Mouse (Mus musculus) mature B cell (primary cell): ENCODE results near the gene Atp6v1c2.

Experiments used
- in situ Hi-C: fragments of 300-500 bp; cut with MboI; formaldehyde crosslinking; loops from 2 replicates; pipeline ENCODE4 v1.14.3; 2019

The Atp6v1c2 gene

DNA sequence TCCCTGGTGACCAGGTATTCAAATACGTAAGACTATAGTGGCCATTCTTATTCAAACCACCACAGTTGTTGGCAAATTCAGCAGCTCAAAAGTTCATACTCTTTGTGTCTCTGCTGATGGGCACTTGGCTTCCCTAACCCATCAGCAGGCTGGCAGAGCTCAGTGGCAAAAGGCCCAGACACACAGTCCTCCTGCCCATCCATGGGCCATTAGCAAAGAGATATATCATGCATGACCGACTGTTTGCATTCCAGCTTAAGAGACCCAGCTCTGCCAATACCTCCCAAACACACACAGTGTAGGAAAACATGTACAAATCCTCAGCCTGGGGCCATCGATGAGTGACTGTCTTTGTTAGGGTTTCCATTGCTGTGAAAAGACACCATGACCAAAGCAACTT lies 68.2 kb downstream of the Atp6v1c2 start:
- in situ Hi-C loops = loop anchor here (25.0 kb wide), 1 partner anchor 249 kb away; the partner anchor contains the start of genes 2410004P03Rik and Pqlc3

DNA sequence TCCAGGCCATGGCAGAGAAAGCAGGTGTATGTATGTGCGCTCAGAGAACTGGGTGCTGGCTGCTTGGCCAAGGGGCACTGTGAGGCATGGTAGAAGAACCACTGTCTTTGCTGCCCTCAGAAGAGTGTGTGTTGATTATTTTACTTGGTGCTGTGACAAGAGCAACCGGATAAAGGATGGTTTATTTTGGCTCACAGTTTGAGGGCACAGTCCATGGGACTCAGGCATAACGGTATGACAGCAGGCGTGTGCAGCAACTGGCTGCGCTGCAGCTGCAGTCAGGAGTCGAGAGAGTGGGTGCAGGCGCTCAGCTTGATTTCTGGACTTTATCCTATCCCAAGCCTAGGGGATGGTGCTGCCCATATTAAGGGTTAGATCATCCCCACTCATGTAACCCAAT lies 70.7 kb downstream of the Atp6v1c2 start:
- in situ Hi-C loops = loop anchor here (25.0 kb wide), 1 partner anchor 246 kb away; the partner anchor contains the start of genes 2410004P03Rik and Pqlc3

DNA sequence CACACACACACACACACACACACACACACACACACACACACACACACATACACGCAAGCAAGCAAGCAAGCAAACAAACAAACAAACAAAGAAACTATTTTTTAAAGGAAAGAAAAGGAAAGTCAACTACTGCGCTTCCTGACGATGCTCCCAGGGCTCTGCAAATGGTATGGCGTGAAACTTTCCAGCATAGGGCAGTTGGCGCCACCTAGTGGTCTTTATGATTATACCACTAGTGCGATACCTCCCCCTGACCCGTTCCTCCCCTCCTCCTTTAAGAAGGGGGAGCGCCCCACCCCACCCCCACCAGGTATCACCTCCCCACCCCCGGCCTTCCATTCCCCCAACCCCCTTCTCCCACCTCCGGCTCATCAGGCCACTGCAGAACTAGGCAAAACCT lies 72.3 kb downstream of the Atp6v1c2 start:
- in situ Hi-C loops = loop anchor here (25.0 kb wide), 1 partner anchor 245 kb away; the partner anchor contains the start of genes 2410004P03Rik and Pqlc3

DNA sequence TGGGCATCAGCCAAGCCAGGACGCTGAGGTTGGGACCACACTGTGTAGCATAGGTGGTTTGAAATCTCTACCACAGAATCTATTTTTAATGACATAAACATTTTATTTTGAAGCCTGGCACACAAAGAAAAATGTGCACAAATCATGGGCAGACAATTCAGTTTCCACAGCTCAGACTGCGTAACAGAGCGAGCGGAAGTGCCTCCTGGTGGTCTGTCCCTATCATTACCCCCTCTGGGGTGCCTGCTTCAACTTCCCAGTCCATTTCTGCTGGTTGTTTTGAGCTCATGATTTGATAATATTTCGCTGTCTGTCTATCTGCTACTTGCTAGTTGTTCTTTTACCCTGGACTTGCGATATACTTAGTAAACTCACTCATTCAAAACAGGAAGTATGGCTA lies 73.6 kb downstream of the Atp6v1c2 start:
- in situ Hi-C loops = loop anchor here (25.0 kb wide), 1 partner anchor 243 kb away; the partner anchor contains the start of genes 2410004P03Rik and Pqlc3

DNA sequence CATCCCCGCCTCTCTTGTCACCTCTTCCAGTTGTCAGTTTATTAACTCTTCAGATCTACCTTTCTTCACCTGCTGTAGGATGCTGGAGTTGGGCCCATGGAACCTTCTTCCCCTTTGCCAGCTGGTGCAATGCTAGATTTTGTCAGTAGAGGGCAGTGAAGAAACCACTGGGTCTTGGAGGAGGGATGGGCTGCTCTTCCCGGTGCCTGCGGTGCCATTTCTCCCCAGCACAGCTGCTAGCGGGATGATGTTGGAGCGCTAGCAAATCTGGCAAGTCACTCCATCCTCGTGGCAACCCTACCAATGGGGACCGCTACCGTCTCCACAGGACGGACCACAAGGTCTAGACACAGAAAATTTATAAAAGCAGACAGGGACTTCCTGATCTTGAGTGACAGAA lies 76.1 kb downstream of the Atp6v1c2 start:
- in situ Hi-C loops = loop anchor here (25.0 kb wide), 1 partner anchor 241 kb away; the partner anchor contains the start of genes 2410004P03Rik and Pqlc3

DNA sequence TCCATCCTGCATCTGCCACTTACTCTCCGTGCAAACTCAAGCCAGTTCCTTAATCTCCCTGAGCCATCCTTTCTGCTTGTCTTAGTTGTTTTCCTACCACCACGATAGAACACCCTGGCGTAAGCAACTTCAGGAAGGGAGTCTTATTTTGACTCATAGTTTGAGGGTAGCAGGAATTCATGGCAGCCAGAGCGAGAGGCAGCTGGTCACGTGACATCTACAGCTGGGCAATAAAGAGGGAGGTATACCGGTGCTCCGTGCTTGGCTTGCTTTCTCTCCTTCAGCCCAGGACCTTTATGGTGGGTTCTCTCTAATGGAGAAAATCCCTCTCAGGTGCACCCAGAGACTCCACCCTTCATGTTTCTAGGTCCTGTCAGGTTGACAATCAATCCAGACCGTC lies 78.2 kb downstream of the Atp6v1c2 start:
- in situ Hi-C loops = loop anchor here (25.0 kb wide), 1 partner anchor 239 kb away; the partner anchor contains the start of genes 2410004P03Rik and Pqlc3

DNA sequence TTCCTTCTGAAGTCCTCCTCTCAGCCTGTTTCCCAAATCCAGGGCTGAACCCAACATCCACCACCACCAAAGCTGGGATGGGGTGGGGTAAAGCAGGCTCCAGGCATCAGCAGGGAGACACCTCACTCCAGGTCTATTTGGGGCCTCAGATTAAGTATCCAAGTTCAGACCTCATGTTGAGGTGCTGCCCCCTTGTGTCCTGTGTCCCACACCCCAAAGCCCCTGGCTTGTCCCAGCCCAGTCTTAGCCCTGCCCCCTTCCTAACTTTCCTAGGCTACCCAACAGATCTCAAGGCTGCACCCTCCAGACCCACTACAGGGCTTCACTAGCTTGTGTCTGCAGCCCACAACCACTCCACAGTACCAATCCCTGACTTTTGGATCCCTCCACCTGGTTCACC lies 87.1 kb downstream of the Atp6v1c2 start:
- in situ Hi-C loops = no loop called here

DNA sequence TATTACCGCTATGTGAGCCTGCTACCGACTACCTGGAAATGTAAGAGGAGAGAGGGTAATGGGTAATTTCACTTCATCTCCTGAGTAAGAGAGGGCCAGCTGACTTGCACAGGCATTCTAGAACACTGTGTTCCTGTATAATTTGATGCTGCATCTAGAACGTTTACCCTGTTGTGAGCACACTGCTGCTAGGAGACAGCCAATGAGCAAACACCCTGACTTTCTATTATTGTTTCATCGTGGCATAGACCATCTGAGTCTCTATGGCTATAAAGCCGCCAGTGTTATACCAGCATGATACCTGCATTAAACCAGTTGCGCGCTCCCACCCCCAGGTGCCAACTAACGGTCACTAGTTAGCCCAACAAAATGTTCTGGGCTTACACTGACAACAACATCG lies 87.5 kb downstream of the Atp6v1c2 start:
- in situ Hi-C loops = no loop called here

DNA sequence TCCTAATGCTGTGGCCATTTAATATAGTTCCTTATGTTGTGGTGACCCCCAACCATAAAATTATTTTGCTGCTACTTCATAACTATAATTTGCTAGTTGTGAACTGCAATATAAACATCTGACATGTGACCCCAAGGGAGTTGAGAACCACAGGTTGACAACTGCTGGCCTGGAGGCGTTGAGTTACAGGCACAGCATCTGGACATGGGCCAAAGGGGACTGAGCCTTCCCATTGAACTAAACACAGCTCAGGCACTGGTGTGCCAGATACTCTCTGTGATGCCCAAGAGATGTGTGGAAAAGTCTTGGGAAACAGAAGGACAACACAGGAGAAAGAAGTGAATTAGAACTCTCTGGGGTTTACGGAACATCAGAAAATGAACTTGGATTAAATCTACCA lies 88.1 kb downstream of the Atp6v1c2 start:
- in situ Hi-C loops = no loop called here

DNA sequence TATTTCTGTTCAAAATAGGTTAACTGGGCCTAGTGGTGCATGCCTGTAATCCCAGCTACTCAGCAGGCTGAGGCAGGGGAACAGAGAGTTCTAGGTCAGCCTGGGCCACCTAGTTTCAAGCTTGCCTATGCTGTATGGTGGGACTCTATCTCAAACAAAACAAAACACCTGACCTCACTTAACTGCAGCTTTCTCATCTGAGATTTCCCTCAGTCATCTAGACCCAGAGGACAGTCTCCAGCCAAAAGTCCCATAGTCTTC lies 89.8 kb downstream of the Atp6v1c2 start:
- in situ Hi-C loops = no loop called here

DNA sequence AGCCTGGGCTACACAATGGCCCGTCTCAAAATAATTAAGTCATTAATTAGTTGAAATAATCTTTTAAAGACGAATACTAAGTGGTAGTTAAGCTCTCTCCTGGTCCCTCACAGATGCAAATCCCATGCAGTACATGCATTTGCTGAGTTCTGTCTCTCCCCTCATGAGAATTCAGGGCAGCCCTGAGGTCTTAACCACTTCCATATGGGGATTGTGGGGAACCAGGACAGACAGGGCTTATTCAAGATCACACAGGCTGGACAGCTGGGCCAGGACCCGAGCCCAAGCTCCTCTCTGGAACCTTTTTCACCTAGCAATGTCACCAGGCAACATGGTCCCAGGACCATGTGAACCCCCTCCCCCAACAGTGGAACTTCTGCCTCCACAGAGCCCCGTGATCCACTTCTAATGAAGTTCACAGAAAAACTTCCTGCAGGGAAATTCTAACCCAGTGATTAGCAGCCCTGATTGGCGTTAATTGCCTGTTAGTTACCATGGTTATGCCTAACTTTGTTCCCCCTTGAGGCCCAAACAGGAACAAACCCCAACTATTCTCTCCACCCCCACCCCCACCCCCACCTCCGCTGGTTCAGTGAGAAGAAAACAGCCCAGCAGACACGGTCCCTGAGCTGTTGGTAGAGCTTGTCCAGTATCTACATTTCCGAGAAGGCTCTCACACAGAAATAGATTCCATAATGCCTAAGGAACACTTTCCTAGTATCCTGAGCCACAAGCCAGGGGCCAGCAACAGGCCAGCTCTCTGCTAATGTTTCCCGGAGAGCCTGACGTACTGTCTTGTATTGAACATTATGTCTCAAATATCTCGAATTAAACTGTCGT lies 90.4 kb downstream of the Atp6v1c2 start:
- in situ Hi-C loops = no loop called here

DNA sequence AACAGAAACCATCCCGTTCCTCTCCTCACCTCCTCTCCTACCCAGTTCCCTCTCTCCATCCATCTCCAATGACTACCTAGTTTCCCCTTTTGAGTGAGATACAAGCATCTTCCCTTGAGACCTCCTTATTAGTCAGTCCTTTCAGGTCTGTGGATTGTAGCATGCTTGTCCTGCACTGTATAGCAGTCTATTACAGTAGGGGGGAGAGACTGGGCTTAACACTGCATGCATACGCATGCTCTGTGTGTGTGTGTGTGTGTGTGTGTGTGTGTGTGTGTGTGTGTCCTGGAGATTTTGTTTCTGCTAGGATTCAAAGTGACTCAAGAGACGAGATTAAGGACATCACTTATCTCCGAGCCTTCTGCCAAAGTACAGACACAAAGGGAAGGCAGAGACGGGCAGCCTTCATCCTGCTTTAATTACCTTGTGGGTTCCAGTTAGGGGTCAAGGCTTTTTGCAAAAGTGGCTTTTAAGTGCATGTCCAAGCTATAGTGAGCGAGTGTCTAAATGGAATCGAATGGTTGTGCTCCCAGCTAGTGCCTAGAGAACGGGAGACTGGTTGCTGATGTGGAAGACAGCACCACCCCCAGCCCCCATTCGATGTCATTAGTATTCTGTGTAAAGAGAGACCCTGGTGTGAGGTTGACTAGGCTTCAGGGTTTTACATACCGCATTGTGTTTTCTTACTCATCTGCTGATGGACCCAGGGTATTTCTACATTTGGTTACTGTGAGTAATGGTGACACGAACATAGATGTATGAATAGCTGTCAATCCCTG lies 93.4 kb downstream of the Atp6v1c2 start:
- in situ Hi-C loops = no loop called here
